Mouse (Mus musculus) monocyte, adult 5-6 weeks (primary cell): ENCODE measurements around the gene 2310009B15Rik. TPM values are rescaled to one million over a fixed set of nuclear protein-coding genes. Genes with fewer than 3 reads are reported as not detected.

ENCODE experiments used
- ATAC-seq: fragments of 153-309, 156-312 bp; replicated peaks from 2 replicates; pipeline ENCODE4 v1.8.0; 2017; ENCODE audit warnings: mild to moderate bottlenecking; ENCODE audit not compliant: low TSS enrichment, insufficient number of reproducible peaks, severe bottlenecking, poor library complexity, low FRiP score
- total RNA-seq: library from RNA; stranded (forward); fragments of 200-1000, 200-491, 200-594 nt; gene quantifications from 3 replicates; pipeline ENCODE4 v1.2.3, GENCODE M21; 2017

Gene 2310009B15Rik
- total RNA-seq, 1 experiment from 2014 or later: 6.2 TPM

- no peak for ATAC-seq
Measured at GRCm38 (mm10) chr1:138844166-138844565, 12.5 kb downstream of the 2310009B15Rik start.

GRCm38 (mm10) chr1:138843361-138844091 is 13.1 kb downstream of the 2310009B15Rik start:
- peak; percentile 55 for ATAC-seq

- no peak for ATAC-seq
Measured at GRCm38 (mm10) chr1:138842756-138843155, 13.9 kb downstream of the 2310009B15Rik start.

DNA sequence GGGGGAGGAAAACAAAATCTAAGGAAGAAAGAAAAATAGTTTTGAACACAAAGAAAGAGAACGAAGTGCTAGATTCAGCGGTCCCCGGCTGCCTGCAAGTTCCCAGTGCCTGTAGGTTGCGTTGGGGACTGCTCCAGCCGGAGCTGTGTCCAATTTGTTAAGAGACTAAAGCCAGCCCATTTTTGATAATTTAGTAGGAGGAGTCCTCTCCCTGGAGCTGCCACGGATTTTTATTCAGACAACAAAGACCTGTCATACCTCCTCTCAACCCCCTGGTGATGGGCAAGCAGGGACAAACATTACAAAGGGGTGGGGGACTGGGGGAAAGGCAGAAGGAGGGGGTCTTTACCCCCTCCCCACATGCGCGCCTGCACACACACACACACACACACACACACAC is 14.3 kb downstream of the 2310009B15Rik start:
- ATAC-seq: no peak

DNA sequence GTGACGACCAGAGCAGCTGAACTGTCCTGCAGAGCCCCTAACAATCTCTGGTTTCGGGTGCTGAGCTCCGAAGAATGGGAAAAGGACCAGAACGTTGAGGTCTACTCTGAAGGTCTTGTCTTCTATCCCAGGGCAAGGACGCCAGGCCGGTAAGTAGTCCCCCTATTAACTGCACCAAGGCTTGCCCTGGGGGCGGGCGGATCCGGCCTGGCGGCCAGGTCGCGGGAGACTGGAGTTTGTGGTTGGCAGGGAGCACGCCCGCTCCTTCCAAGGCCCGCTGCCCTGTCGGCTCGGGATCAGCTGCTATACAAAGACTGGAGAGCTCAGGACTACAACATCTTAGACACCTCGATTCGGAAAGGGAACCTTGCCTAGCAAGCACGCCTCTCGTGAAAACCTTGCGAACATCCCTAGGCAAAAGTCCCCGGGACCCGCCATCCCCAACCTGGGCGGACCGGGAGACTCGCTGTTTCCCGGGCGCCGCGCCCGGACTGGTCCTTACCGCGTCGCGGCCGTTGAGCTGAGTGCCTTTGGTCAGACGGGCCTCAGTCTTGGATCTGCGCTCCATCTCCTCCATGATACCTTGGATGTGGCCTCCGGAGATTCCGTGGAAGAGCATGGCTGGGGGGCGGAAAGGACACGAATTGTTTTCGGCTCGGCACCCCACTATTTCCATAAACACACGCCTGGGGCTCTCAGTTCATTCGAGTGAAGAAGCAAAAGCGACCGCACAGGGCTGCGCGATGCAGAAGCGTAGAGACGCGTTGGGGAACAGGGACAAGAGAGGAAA is 15.2 kb downstream of the 2310009B15Rik start:
- no peak for ATAC-seq

GRCm38 (mm10) chr1:138840440-138841305 is 16.0 kb downstream of the 2310009B15Rik start:
- no peak for ATAC-seq

DNA sequence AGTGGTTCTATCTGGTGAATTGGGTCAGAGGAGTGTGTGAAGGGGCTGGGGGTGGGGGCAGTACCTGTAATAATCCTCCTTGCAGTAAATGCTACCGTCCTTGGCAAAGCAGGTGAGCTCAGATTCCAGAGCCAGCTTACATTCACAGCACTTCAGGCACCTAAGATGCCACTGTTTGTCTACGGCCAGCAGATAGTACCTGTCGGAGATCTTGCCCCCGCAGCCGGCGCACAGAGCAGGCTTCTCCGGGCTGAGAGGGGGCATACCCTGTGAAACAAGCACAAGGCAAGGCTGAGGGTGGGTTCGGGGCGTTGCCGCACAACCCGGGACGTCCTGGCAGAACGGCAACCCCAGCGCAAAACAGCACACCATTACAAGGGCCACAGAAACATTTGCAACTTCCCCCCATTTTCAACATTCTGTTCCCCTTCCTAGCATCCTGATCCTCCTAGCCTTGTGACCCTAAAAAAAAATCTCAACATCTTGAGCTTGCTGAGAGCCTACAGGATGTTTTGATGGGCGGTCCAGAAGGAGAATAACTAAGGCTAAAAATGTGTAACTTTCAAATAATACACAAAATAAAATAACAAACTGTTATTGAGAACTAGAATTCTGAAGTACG is 16.7 kb downstream of the 2310009B15Rik start:
- no peak for ATAC-seq

DNA sequence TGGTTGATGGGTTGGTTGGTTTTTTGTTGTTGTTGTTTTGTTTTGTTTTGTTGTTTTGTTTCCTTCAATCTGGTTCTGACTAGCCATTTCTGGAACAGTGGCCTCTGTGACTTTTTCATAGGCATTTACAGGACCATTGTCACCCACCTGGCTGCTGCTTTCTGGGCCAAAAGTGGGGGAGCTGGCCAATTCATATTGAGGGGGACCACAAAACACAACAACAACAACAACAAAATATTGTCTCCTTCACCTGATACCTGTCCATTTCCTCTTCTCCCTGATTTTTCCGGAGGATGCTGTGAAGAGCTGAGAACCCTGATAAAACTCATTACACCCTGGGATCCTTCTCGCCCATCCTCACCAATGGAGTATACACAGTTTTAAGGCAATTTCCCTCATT is 17.4 kb downstream of the 2310009B15Rik start:
- no peak for ATAC-seq

GRCm38 (mm10) chr1:138837786-138838743 is 18.6 kb downstream of the 2310009B15Rik start:
- ATAC-seq: no peak

GRCm38 (mm10) chr1:138835355-138835900 is 21.2 kb downstream of the 2310009B15Rik start:
- no peak for ATAC-seq

DNA sequence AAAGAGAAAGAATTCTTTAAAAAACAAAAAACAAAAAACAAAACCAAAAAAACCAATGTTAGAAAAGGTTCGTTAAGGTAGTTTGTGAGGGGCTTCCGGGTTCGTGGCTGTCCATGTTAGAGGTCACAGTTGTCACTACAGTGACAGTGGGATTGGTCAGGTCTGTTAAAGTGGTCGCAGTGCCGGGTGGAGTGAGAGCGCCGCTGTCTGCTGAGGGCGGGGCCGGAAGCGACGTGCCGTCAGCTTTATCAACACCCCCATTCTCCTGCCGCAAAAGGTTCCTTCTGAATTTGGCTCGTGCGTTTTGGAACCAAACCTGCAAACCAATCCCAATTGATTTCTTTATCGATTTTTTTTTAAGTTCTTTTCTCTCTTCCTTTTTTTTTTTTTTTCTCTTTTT is 25.3 kb downstream of the 2310009B15Rik start:
- ATAC-seq: 0 out of 2 replicates have a peak, but pooled peaks have one; percentile 43

GRCm38 (mm10) chr1:138826841-138827240 is 29.8 kb downstream of the 2310009B15Rik start:
- no peak for ATAC-seq

DNA sequence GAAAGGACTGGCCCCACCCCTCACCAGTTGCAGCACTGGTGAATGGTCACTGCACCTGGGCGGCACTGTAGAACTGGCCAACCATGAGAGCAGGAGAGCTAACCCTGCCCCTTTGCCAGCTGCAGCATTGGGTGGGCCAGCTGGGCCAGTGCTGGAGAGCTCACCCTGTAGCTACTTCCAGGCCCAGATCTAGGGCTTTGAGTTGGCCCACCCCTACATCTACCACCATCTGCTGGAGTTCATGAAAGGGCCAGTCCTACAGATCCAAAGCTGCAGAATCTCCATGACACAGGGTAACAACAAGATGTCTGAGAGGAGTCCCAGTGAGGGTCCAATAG is 33.7 kb downstream of the 2310009B15Rik start:
- peak; percentile 43; the same call in 1 of the 2 replicates for ATAC-seq

GRCm38 (mm10) chr1:138822255-138822984 is 34.2 kb downstream of the 2310009B15Rik start:
- ATAC-seq: peak; percentile 73
